Mouse (Mus musculus) inflammation-experienced regulatory T-cells (primary cell): Measurements from ENCODE around the gene B4galnt4. TPM values are rescaled to one million over a fixed set of nuclear protein-coding genes. Genes with fewer than 3 reads are reported as not detected.

Source experiments
- polyA plus RNA-seq, 2 experiments: library from polyadenylated mRNA; unstranded; fragments of 100-300 nt; shearing (Covaris generic); gene quantifications; one replicate each; pipeline ENCODE4 v1.2.1; 2017

The B4galnt4 gene
- 10 to 100 TPM; 18.8 to 19.5 TPM for polyA plus RNA-seq

DNA sequence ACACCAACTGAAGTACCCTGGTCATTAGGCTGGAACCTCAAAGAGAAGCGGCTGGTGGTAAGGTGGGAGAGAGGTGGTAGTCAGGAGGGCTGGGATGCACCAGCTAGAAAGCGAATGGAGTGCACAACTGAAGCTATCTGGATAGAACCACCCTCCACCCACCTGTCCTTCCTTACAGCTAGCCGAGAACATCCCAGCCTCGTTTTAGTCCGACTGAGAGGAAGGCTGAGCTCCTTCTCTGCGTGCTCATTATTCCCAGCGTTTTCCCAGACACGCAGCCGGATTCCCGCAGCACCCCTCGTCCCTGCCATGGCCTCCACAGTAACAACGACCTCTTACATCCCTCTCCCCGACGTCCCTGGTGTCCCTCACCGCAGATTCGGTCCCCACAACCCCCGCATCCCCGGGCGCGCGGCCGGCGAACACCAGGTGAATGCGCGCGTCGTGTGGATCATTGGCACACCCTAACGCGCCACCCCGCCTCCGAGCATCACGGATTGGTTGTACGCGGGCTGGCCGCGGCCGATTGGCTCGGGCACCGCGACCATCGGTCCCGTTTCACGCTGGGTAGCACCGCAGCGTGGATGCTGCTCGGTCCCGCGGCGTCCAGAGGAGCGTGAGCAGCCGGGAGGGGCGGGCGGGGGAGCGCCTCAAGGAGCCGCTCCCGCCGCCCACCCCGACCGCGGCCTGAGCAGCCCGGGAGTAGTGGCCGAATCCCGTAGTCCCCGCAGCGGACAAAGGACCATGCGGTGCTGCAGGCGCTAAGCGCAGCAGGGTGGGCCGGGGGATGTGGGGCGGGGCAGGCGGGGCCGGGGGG is at the start of gene B4galnt4:
TSS of gene B4galnt4 (plus strand) at position 679 of the 817 bp plus-strand sequence.

DNA sequence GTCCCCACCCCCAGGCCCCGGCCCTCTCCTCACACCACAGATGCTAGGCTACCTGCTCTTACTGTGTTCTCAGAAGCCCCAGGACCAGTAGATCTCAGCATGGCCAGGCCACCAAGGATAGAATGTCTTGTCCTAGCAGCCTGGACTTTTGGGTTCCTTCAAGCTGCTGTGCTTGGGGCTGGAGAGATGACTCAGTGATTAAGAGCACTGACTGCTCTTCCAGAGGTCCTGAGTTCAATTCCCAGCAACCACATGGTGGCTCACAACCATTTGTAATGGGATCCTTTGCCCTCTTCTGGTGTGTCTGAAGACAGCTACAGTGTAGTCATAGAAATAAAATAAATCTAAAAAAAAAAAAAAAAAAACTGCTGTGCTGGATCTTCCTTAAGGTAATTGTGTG is 43.1 kb upstream of the B4galnt4 start, which contains the start of gene Ifitm6:
TSS of gene Ifitm6 (minus strand) at position 101 of the 400 bp plus-strand sequence.

DNA sequence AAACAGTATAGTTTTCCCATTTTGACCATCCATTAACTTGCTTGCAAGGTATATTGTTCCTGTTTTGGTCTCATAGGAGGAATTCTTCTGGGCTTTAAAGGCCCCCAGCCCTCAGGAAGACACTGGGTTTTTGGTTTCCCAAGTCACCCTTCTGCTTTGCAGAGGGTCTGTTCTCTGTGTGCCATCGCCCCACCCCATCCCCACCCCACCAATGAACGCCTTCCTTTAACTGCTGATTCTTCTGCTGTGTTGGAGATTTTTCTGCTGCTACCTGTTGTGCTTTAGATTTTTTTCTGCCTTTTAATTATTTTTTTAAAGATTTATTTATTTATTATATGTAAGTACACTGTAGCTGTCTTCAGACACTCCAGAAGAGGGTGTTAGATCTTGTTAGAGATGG is 32.1 kb upstream of the B4galnt4 start, which contains the start of gene Gm17387:
TSS of gene Gm17387 (plus strand) at position 301 of the 400 bp plus-strand sequence.

DNA sequence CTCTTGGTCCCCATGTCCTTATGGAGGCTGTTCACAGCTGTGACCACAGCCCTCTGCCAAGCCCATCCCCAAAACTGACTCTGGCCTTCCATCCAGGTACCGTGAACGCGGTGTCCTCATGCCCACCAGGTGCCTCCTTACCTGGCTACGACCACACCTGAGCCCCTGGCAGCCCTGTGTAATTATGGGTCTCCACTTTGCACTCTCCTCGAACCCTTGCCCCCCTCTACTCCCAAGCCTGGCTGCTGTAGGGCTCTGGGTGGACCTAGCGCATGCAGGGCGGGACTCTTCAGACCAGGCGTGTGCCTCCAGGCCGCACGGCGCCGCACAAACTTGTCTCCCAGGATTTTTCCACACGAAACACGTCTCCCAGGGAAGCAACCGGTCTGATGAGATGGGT is 16.9 kb downstream of the B4galnt4 start, which contains the start of gene Pkp3:
TSS of gene Pkp3 (plus strand) at position 378 of the 400 bp plus-strand sequence.

DNA sequence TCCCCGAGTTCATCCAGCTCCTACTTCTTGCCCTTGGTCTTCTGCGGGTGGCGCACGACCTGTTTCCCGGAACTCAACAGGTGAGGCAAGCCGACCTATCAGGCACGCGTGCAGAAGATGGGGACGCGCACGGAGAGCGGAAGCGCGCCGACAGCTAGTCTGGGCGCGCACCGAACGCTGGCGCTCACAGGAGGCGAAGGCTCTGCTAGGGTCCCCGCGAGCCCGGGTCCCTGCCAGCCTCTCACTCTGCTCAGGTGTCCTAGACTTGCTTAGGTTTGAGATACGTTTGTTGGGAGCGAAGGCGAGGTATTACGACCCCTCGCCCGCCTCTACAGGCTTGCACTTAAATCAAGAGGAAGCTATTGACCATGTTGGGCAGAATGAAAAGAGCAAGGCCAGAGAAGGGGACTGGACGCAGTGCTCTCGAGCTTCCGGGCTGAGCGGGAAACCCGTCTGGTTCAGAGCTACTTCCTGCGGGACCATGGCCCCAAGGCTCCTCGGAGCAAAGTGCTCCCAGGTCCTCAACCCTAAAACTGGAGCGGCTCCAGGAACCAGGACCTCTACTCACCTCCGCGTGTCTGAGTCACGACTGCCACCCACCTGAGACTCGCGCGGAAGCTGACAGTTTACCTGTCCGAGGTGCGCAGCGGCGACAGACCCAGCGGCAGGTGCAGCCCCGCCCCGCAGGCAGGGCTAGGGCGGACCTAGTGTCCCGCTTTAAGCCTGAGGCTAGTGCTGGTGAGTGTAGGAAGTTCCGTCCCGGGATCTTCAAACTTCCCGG is 39.2 kb downstream of the B4galnt4 start, which contains the start of gene Sigirr:
TSS of gene Sigirr (minus strand) at position 662 of the 781 bp plus-strand sequence.

DNA sequence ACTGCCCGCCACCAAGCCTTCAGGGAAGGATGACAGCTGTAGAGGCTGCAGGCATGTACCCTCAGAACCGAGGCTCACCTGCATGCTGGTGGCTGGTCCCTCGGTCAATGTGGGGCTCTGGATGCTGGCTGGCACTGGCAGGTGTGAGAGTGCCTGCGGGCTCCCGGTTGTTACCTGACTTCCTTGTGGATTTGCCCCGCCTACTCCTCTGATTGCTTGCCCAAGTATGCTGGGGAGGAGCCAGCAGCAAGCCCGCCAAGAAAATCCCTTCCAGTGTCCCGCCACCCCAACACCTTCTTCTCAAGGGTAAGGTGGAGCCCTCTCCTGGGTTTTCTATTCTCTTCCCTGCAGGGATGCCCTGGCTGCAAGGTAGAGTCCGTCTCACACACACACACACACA is 56.7 kb downstream of the B4galnt4 start, which contains the start of gene Ano9:
TSS of gene Ano9 (minus strand) at position 171 of the 400 bp plus-strand sequence.

Other genes starting within 250 kb of the B4galnt4 start
- gene Zfp941, start 238.9 kb upstream of the B4galnt4 start, polyA plus RNA-seq = 1 to 10 TPM in 1 of 2 experiments, under 1 TPM in 1; 0.46 to 1.9 TPM
- under 1 TPM in 1 of 2 experiments, not detected in 1; 0.58 TPM for gene Urah, start 226.1 kb upstream of the B4galnt4 start, polyA plus RNA-seq
- not detected for gene Scgb1c1, start 215.6 kb upstream of the B4galnt4 start, polyA plus RNA-seq
- under 1 TPM in 1 of 2 experiments, not detected in 1; 0.28 TPM for gene Odf3, start 213.3 kb upstream of the B4galnt4 start, polyA plus RNA-seq
- under 1 TPM in 1 of 2 experiments, not detected in 1; 0.54 TPM for gene Gm45785, start 204.8 kb upstream of the B4galnt4 start, polyA plus RNA-seq
- 100 to 1,000 TPM; 114 to 152 TPM for gene Ric8a, start 204.1 kb upstream of the B4galnt4 start, polyA plus RNA-seq
- 10 to 100 TPM; 41.3 to 51.5 TPM for gene Bet1l, start 203.5 kb upstream of the B4galnt4 start, polyA plus RNA-seq
- 100 to 1,000 TPM; 186 to 193 TPM for gene Psmd13, start 179.1 kb upstream of the B4galnt4 start, polyA plus RNA-seq
- gene Sirt3, start 178.8 kb upstream of the B4galnt4 start, polyA plus RNA-seq = 10 to 100 TPM in 1 of 2 experiments, 1 to 10 TPM in 1; 8.7 to 11.6 TPM
- not detected for gene Cox8b, start 160.7 kb upstream of the B4galnt4 start, polyA plus RNA-seq
- under 1 TPM in 1 of 2 experiments, not detected in 1; 0.05 TPM for gene Nlrp6, start 140.2 kb upstream of the B4galnt4 start, polyA plus RNA-seq
- gene Pgghg, start 119.7 kb upstream of the B4galnt4 start, polyA plus RNA-seq = 10 to 100 TPM; 24.8 to 37.5 TPM
- 1 to 10 TPM in 1 of 2 experiments, under 1 TPM in 1; 0.35 to 1.1 TPM for gene Ifitm5, start 110.8 kb upstream of the B4galnt4 start, polyA plus RNA-seq
- not detected for gene Gm45717, start 105.2 kb upstream of the B4galnt4 start, polyA plus RNA-seq
- gene Ifitm2, start 105.1 kb upstream of the B4galnt4 start, polyA plus RNA-seq = 10 to 100 TPM; 37.1 to 96.5 TPM
- gene Ifitm1, start 93.9 kb upstream of the B4galnt4 start, polyA plus RNA-seq = 1 to 10 TPM in 1 of 2 experiments, not detected in 1; 1.9 TPM
- gene Ifitm3, start 50.3 kb upstream of the B4galnt4 start, polyA plus RNA-seq = 1 to 10 TPM; 3.5 to 8.8 TPM
- gene Ifitm6, start 43.2 kb upstream of the B4galnt4 start, polyA plus RNA-seq = not detected
- not detected for gene Gm17387, start 32.0 kb upstream of the B4galnt4 start, polyA plus RNA-seq
- gene Pkp3, start 17.1 kb downstream of the B4galnt4 start, polyA plus RNA-seq = 100 to 1,000 TPM; 253 to 350 TPM
- 100 to 1,000 TPM; 207 to 212 TPM for gene Sigirr, start 39.5 kb downstream of the B4galnt4 start, polyA plus RNA-seq
- gene Ano9, start 56.7 kb downstream of the B4galnt4 start, polyA plus RNA-seq = under 1 TPM; 0.48 to 0.54 TPM
- 10 to 100 TPM; 19.1 to 23.2 TPM for gene Ptdss2, start 61.3 kb downstream of the B4galnt4 start, polyA plus RNA-seq
- gene Rnh1, start 111.8 kb downstream of the B4galnt4 start, polyA plus RNA-seq = 100 to 1,000 TPM; 110 to 149 TPM
- gene Hras, start 132.9 kb downstream of the B4galnt4 start, polyA plus RNA-seq = 10 to 100 TPM; 45.4 to 45.7 TPM
- gene Lrrc56, start 133.1 kb downstream of the B4galnt4 start, polyA plus RNA-seq = 1 to 10 TPM; 2.7 to 6.2 TPM
- gene Lmntd2, start 153.0 kb downstream of the B4galnt4 start, polyA plus RNA-seq = 10 to 100 TPM; 13.5 to 14.3 TPM
- 10 to 100 TPM; 18.6 to 27.3 TPM for gene Rassf7, start 154.8 kb downstream of the B4galnt4 start, polyA plus RNA-seq
- 10 to 100 TPM; 88.2 to 93.2 TPM for gene Phrf1, start 167.7 kb downstream of the B4galnt4 start, polyA plus RNA-seq
- 100 to 1,000 TPM in 1 of 2 experiments, 10 to 100 TPM in 1; 89.0 to 155 TPM for gene Irf7, start 205.4 kb downstream of the B4galnt4 start, polyA plus RNA-seq
- gene Cdhr5, start 215.7 kb downstream of the B4galnt4 start, polyA plus RNA-seq = not detected
- gene Sct, start 218.0 kb downstream of the B4galnt4 start, polyA plus RNA-seq = not detected
- under 1 TPM; 0.11 to 0.29 TPM for gene Drd4, start 230.9 kb downstream of the B4galnt4 start, polyA plus RNA-seq